Mouse (Mus musculus) heart, embryonic 16.5 days (tissue): ENCODE results near the gene Gm20431. TPM values are rescaled to one million over a fixed set of nuclear protein-coding genes. Genes with fewer than 3 reads are reported as not detected.
"Not testable (repeated sequence)": the region's sequence is repeated elsewhere in the genome, so short reads cannot be mapped to it uniquely, and the experiment has no call there.

Source experiments
- ATAC-seq: fragments of 200-750 bp; cut with Nextera tagmentation; replicated peaks from 2 replicates; pipeline ENCODE4 v1.8.0; 2017; ENCODE audit warnings: moderate number of reproducible peaks; ENCODE audit not compliant: insufficient read depth, low FRiP score; ENCODE audit errors: extremely low read depth
- H3K27ac ChIP-seq: fragments of 300-500 bp; sonication (generic); 2 replicates; pipeline ENCODE4 v1.5.1; 2014; ENCODE audit warnings: mild to moderate bottlenecking, low read length, control low read depth, moderate library complexity
- H3K27me3 ChIP-seq: fragments of 300-500 bp; sonication (generic); 2 replicates; pipeline ENCODE4 v1.6.1; 2014; ENCODE audit warnings: low read length, mixed read lengths; ENCODE audit not compliant: control insufficient read depth, insufficient read depth
- H3K36me3 ChIP-seq: fragments of 300-500 bp; sonication (generic); 2 replicates; pipeline ENCODE4 v1.6.1; 2014; ENCODE audit not compliant: control insufficient read depth, insufficient read depth
- H3K4me1 ChIP-seq: fragments of 300-500 bp; sonication (generic); 2 replicates; pipeline ENCODE4 v1.6.1; 2014; ENCODE audit warnings: low read length, mixed read lengths; ENCODE audit not compliant: control insufficient read depth, insufficient read depth
- H3K4me2 ChIP-seq: fragments of 300-500 bp; sonication (generic); 2 replicates; pipeline ENCODE4 v1.6.1; 2014; ENCODE audit warnings: low read depth, mild to moderate bottlenecking, control low read depth, low read length
- H3K4me3 ChIP-seq: fragments of 300-500 bp; sonication (generic); 2 replicates; pipeline ENCODE4 v1.5.1; 2014; ENCODE audit warnings: mild to moderate bottlenecking, control low read depth, low read length
- H3K9ac ChIP-seq: fragments of 300-500 bp; sonication (generic); 2 replicates; pipeline ENCODE4 v1.6.1; 2014; ENCODE audit warnings: low read length, control low read depth
- H3K9me3 ChIP-seq: fragments of 300-500 bp; sonication (generic); replicated peaks from 2 replicates; pipeline ENCODE4 v1.6.1; 2016; ENCODE audit warnings: low read length; ENCODE audit not compliant: control insufficient read depth
- WGBS: fragments of 180-500 bp; shearing (Covaris S2); extraction: QIAGEN DNeasy Blood & Tissue Kit; methylation state at CpG from one replicate; pipeline ENCODE4 v1.1.7; 2014; 5-methylcytosine and 5-hydroxymethylcytosine counted together
- polyA plus RNA-seq: library from polyadenylated mRNA; unstranded; fragments of >200 nt; fragmentation: Nextera tagmentation; extraction: Ambion mirVana; gene quantifications from 2 replicates; pipeline ENCODE4 v1.2.1, GENCODE M21; 2015

The Gm20431 gene
- polyA plus RNA-seq, 1 experiment from 2014 or later: 3.0 TPM

DNA sequence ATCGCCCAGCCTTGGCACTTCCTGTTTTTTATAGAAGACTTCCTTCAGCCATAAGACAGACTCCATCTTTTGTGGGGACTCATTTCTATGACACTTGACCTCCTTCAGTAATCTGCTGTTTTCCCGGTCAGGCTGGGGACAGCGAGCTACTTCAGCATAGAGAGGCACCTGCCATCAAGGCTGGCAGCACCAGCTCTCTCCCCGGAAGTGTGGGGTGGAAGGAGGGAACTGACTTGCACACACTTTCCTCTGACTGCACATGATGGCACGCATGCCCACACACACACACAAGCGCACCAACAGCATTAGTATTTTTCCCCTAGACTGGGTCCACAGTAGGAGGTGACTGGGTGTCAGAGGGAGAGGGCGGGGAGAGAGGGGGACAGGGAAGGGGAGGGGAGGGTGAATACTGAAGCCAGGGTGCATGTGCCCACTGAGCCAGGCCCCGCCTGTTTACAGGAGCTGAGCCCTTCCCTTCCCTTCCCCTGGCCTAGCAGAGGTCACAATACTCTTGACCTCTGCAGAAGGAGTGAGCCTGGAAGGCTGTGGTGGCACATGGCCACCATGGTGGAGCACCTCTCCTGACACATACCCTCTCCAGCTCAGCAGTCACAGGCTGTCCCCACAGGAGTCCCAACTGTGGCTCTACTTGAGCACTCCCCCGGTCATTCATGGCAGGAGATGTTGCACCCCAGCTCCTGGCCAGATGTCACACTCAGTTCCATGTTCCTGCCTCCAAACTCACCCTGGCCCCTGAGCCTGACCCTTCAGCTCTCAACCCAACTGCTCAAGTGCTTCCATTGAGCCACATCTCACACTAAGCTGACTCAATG, 39.8 kb downstream of the Gm20431 start:
- no peaks in the 10 kb centered on the region for H3K27me3 ChIP-seq
- H3K4me3 ChIP-seq: no peak overlapping the region
- peaks cover 8% of the 10 kb centered on the region for H3K36me3 ChIP-seq
- no peak overlapping the region for H3K27ac ChIP-seq
- H3K4me2 ChIP-seq: no peak overlapping the region
- H3K9ac ChIP-seq: no peak overlapping the region
- H3K9me3 ChIP-seq: no peaks in the 10 kb centered on the region
- peak; percentile 25; the same call in 1 of the 2 replicates for ATAC-seq
- WGBS: 68% methylated on average over 9 of the region's 9 CpGs
- peaks cover 29% of the 10 kb centered on the region for H3K4me1 ChIP-seq

DNA sequence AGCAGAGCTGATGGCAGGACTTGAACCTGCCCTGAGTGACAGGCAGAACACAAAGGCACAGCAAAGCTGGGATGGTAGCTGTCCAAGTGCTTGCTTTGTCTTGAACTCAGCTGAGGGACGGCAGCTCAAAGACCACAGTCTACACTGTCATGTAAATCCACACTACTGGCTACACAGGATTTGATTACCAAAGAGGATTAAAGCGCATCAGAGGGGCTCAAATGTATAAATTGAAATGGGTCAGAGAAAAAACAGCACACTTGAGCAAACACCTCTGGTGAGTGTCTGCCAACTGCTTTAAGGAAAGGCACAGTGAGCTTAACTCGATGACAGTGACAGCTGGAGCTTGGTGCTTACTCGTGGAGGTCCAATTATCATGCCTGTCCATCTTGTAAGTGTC, 43.8 kb downstream of the Gm20431 start:
- Histone ChIP-seq H3K9me3 (no peaks in the 10 kb centered on the region; the same call in 1 of the 2 replicates), H3K9ac (no peak overlapping the region), H3K4me3 (no peak overlapping the region), H3K4me1 (peaks cover 15% of the 10 kb centered on the region), H3K27me3 (no peaks in the 10 kb centered on the region), H3K27ac (no peak overlapping the region), H3K36me3 (peaks cover 31% of the 10 kb centered on the region), H3K4me2 (no peak overlapping the region)
- ATAC-seq: no peak
- 48% methylated on average over 4 of the region's 4 CpGs for WGBS

DNA sequence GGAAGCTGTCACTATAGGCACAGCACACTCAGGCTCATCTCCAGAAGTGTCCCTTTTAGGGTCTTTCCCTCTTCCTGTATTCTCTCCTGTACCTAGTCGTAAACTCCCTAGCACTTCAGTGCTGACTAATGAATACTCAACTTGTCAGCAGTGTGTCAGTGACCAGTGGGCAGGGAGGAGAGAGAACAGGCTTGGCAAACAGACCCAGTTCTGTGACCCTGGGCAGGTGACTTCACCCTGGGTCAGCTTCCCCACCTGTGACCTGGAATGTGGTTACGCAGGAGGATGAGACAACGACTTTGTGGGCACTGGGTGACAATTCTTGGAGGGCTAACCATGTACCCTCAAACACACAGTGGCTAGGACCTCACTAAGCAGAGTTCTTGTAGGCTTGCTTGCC, 44.3 kb downstream of the Gm20431 start:
- H3K9ac ChIP-seq: no peak overlapping the region
- peaks cover 11% of the 10 kb centered on the region for H3K4me1 ChIP-seq
- H3K4me2 ChIP-seq: no peak overlapping the region
- H3K36me3 ChIP-seq: peaks cover 31% of the 10 kb centered on the region
- H3K27me3 ChIP-seq: no peaks in the 10 kb centered on the region
- 74% methylated on average over 3 of the region's 3 CpGs for WGBS
- no peak overlapping the region for H3K27ac ChIP-seq
- H3K4me3 ChIP-seq: no peak overlapping the region
- no peaks in the 10 kb centered on the region; the same call in 1 of the 2 replicates for H3K9me3 ChIP-seq
- ATAC-seq: no peak

GRCm38 (mm10) chr2:167613335-167613734, 48.0 kb downstream of the Gm20431 start:
- H3K4me2 ChIP-seq, H3K4me3 ChIP-seq, ATAC-seq, H3K9me3 ChIP-seq, H3K27me3 ChIP-seq, H3K27ac ChIP-seq, H3K9ac ChIP-seq, H3K4me1 ChIP-seq: not testable (repeated sequence)
- 94% methylated on average over 7 of the region's 7 CpGs for WGBS
- H3K36me3 ChIP-seq: peaks cover 41% of the 10 kb centered on the region

GRCm38 (mm10) chr2:167612122-167612521, 49.2 kb downstream of the Gm20431 start:
- no peaks in the 10 kb centered on the region for H3K27me3 ChIP-seq
- peaks cover 5% of the 10 kb centered on the region for H3K4me1 ChIP-seq
- H3K4me3 ChIP-seq: no peak overlapping the region
- H3K36me3 ChIP-seq: peaks cover 42% of the 10 kb centered on the region
- WGBS: 94% methylated on average over 14 of the region's 14 CpGs
- H3K9ac ChIP-seq: no peak overlapping the region
- H3K9me3 ChIP-seq: no peaks in the 10 kb centered on the region; the same call in 1 of the 2 replicates
- H3K27ac ChIP-seq: no peak overlapping the region
- no peak for ATAC-seq
- no peak overlapping the region for H3K4me2 ChIP-seq

- peaks cover 4% of the 10 kb centered on the region for H3K4me1 ChIP-seq
- WGBS: 75% methylated on average over 10 of the region's 10 CpGs
- H3K9me3 ChIP-seq: no peaks in the 10 kb centered on the region; the same call in 1 of the 2 replicates
- ATAC-seq: no peak
- H3K27me3 ChIP-seq: no peaks in the 10 kb centered on the region
- H3K27ac ChIP-seq: no peak overlapping the region
- H3K4me3 ChIP-seq: no peak overlapping the region
- H3K36me3 ChIP-seq: peaks cover 33% of the 10 kb centered on the region
- no peak overlapping the region for H3K4me2 ChIP-seq
- H3K9ac ChIP-seq: no peak overlapping the region
Measured at GRCm38 (mm10) chr2:167611287-167611686, 50.0 kb downstream of the Gm20431 start.

DNA sequence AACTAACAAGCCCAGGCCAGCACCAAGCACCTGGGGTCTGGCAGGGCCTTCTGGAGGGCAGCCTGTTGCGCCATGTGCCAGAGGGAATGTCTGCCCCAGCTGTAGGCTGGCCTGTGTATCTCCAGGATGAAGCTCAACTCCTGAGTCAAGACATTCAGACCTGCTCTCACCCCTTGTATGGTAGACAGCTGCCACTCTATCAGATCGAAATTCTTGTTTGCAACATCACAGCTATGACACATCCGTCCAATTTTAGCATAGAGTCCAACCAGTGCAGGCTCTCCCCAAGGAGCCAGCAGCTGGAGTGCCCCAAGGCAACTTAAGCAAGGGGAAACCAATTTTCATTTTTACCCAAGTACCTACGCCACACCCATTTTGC, 54.6 kb downstream of the Gm20431 start:
- 68% methylated on average over 4 of the region's 4 CpGs for WGBS
- no peak overlapping the region for H3K4me3 ChIP-seq
- no peak overlapping the region for H3K27ac ChIP-seq
- H3K9ac ChIP-seq: no peak overlapping the region
- peaks cover 6% of the 10 kb centered on the region for H3K4me1 ChIP-seq
- H3K9me3 ChIP-seq: no peaks in the 10 kb centered on the region
- H3K36me3 ChIP-seq: peaks cover 12% of the 10 kb centered on the region
- H3K27me3 ChIP-seq: no peaks in the 10 kb centered on the region
- no peak overlapping the region for H3K4me2 ChIP-seq
- ATAC-seq: no peak

DNA sequence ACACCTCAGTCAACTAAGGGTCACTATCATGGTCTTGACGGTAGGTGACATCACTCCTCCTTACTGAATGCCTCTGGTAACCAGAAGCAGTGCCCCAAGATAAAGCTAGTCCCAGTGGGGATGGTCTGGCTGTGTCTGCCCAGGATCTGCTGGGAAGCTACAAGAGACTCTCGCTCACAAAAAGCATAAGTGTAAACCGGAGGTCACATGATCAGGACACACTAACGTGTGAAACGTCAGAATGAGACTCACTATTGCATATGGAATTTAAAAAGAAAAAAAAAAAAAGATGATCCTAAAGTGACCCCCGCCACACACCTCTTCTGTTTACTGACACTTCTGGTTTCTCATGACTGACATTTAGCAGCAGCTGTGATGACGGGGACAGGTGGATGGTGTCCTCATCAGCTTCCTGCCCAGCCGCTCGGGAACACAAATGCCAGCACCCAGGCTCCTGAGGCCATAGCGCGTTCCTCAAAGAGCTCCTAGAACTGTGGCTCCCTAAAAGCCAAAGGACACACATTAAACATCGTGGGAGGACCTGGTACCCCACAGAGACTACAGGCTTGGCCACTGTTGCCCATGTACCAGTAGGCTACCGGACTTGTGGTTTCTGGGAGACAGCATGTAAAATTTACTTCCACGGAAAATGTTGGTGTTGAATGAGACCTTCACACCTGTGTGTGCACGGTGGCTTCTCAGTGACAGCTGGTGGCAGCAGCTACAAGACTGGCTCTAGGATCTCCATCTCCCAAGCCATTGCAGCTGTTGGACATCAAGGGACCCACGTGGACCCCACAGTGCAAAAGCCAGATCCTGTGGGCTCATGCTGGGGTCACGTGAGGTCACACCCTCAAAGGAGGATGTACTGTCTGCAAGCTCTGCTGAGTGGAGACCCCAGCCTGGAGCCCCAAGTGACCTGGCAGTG, 55.2 kb downstream of the Gm20431 start:
- Histone ChIP-seq H3K9me3 (no peaks in the 10 kb centered on the region), H3K27me3 (no peaks in the 10 kb centered on the region), H3K36me3 (peaks cover 12% of the 10 kb centered on the region), H3K4me3 (no peak overlapping the region), H3K27ac (no peak overlapping the region), H3K9ac (no peak overlapping the region), H3K4me1 (peaks cover 6% of the 10 kb centered on the region), H3K4me2 (no peak overlapping the region)
- 65% methylated on average over 17 of the region's 17 CpGs for WGBS
- ATAC-seq: no peak
